Mouse (Mus musculus): ENCODE results near the gene Fev.

- TF ChIP-seq CTCF (IDR thresholded peaks at IDR 0.05; ENCODE audit: low read depth) (no peak), EP300 (IDR thresholded peaks at IDR 0.05; ENCODE audit: low read depth) (no peak)
Observed at GRCm38 (mm10) chr1:74900341-74901285, 15.4 kb upstream of the Fev start.
